Mouse (Mus musculus) CD4-positive, CD25-positive, alpha-beta regulatory T cell, adult 2 months (primary cell): Measurements from ENCODE around the gene Nrp2.

Experiments used
- DNase-seq: peaks from one replicate; pipeline ENCODE4 v3.0.0-alpha.2; 2012; ENCODE audit warnings: low read depth, low spot score

Nrp2 gene

GRCm38 (mm10) chr1:62703158-62704116 lies at the start of gene Nrp2:
Nrp2 (plus strand) TSS chr1:62703285.
- DNase-seq, result peak; percentile 68

- DNase-seq, result no peak
Measured at GRCm38 (mm10) chr1:62654436-62654835, 48.6 kb upstream of the Nrp2 start.

- no peak for DNase-seq
Measured at GRCm38 (mm10) chr1:62664960-62665645, 38.0 kb upstream of the Nrp2 start.

GRCm38 (mm10) chr1:62665771-62666730 lies 37.0 kb upstream of the Nrp2 start:
- DNase-seq, result no peak

- DNase-seq, result no peak
Measured at GRCm38 (mm10) chr1:62666780-62667179, 36.3 kb upstream of the Nrp2 start.

GRCm38 (mm10) chr1:62678611-62679344 lies 24.3 kb upstream of the Nrp2 start:
- DNase-seq, result no peak

GRCm38 (mm10) chr1:62679466-62679865 lies 23.6 kb upstream of the Nrp2 start:
- DNase-seq, result no peak

- no peak for DNase-seq
Measured at GRCm38 (mm10) chr1:62682456-62683385, 20.4 kb upstream of the Nrp2 start.

- no peak for DNase-seq
Measured at GRCm38 (mm10) chr1:62683498-62683897, 19.6 kb upstream of the Nrp2 start.

GRCm38 (mm10) chr1:62687511-62687910 lies 15.6 kb upstream of the Nrp2 start:
- DNase-seq, result no peak

- no peak for DNase-seq
Measured at GRCm38 (mm10) chr1:62691175-62691574, 11.9 kb upstream of the Nrp2 start.

- DNase-seq, result no peak
Measured at GRCm38 (mm10) chr1:62696312-62696982, 6.6 kb upstream of the Nrp2 start.

GRCm38 (mm10) chr1:62696983-62697341 lies 6.1 kb upstream of the Nrp2 start:
- no peak for DNase-seq

- no peak for DNase-seq
Measured at GRCm38 (mm10) chr1:62697353-62697752, 5.7 kb upstream of the Nrp2 start.

GRCm38 (mm10) chr1:62699801-62700200 lies 3.3 kb upstream of the Nrp2 start:
- DNase-seq, result no peak

GRCm38 (mm10) chr1:62701065-62701921 lies 1.8 kb upstream of the Nrp2 start:
- DNase-seq, result peak; percentile 54

GRCm38 (mm10) chr1:62702743-62703142 lies 342 bp upstream of the Nrp2 start:
- DNase-seq, result no peak
